Mouse (Mus musculus): ENCODE measurements around the gene Btbd35f25. TPM values are rescaled to one million over a fixed set of nuclear protein-coding genes. Genes with fewer than 3 reads are reported as not detected.

Gene Btbd35f25
- not detected in 2 replicates for polyA plus RNA-seq (2012; rRNA removed)

GRCm38 (mm10) chrX:31717056-31717455 lies at the start of gene Btbd35f25:
Gene Btbd35f25 (minus strand): TSS chrX:31717156.

Other genes starting within 250 kb of the Btbd35f25 start
- not detected in 2 replicates for gene Gm21883, start 142.9 kb downstream of the Btbd35f25 start, polyA plus RNA-seq (2012; rRNA removed)
- gene Spin2e, start 98.2 kb downstream of the Btbd35f25 start, polyA plus RNA-seq (2012; rRNA removed) = not detected in 2 replicates
- not detected in 2 replicates for gene Gm21637, start 244.9 kb upstream of the Btbd35f25 start, polyA plus RNA-seq (2012; rRNA removed)

Measured in ovary, adult 2 months (tissue).